Mouse (Mus musculus) mesoderm, embryonic 11.5 days (tissue): ENCODE data around the gene Gjb6.

Experiments
- DNase-seq: peaks from one replicate; pipeline ENCODE4 v3.0.0-alpha.2; 2012; ENCODE audit warnings: low read depth, low spot score

Gene Gjb6

GRCm38 (mm10) chr14:57133161-57133661 lies at the start of gene Gjb6:
TSS of gene Gjb6 (minus strand) at chr14:57133611.
- DNase-seq, result no peak

GRCm38 (mm10) chr14:57165493-57165892 lies 32.1 kb upstream of the Gjb6 start:
- no peak for DNase-seq

- no peak for DNase-seq
These were observed 28.4 kb upstream of the Gjb6 start for GRCm38 (mm10) chr14:57161833-57162232.

DNA sequence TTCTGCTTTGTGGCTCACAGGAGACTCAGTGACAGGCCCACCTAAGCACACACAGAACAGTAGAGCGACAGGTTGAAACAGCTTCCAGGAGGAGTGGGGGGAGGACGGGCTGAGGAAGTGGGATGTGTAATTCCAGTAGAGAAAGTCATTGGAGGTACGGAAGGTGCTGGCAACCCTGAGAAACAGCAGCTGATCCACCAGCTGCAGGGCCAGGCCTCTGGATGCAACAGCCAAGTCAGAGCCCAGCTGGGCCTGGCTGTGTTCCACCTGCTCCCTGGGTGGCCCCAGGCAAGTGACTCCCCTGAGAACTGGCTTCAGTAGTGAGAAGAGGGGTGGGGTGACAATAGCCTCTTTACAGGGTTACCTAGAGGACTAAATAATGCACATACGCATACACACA lies 27.8 kb upstream of the Gjb6 start:
- no peak for DNase-seq

DNA sequence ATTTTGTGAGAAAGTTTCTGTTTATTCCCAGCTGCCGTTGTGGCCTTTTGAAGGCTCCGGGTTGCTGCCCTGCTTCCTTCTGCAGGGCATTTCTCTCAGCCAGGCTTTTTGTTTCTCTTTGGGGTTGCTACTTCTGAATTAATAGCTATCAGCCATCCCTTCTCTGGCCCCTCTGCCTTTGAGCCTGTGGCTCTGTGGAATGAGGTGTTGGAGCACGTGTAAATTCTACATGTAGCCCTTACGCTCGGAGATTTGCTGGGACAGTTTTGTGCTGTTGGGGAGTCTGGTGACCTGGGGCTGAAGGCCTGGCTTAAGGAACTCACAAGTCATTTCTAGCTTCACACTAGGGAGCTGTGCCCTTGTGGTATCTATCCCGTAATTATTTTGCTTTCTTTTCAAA lies 21.5 kb upstream of the Gjb6 start:
- DNase-seq, result no peak

GRCm38 (mm10) chr14:57145741-57146140 lies 12.3 kb upstream of the Gjb6 start:
- DNase-seq, result peak; percentile 27

DNA sequence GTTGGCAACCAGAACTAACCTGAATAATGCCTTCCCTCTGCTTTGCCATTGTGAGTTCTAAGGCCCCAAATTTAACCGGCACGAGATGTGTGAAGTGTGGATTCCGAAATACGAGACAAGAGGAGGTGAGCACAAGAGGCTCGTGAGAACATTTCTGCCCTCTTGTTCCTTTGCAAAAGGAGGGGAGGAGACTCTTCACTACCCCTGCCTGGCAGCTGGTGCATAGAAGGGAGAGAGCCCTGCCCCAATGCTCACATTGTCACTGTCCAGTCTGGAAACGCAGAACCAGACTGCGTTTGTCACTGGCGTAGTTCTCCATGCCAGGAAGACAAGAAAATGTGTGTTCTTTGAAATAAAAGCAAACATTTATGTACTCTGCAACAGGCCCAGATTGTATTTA lies 1.9 kb upstream of the Gjb6 start:
- DNase-seq, result no peak

GRCm38 (mm10) chr14:57127383-57127782 lies 6.0 kb downstream of the Gjb6 start:
- no peak for DNase-seq

DNA sequence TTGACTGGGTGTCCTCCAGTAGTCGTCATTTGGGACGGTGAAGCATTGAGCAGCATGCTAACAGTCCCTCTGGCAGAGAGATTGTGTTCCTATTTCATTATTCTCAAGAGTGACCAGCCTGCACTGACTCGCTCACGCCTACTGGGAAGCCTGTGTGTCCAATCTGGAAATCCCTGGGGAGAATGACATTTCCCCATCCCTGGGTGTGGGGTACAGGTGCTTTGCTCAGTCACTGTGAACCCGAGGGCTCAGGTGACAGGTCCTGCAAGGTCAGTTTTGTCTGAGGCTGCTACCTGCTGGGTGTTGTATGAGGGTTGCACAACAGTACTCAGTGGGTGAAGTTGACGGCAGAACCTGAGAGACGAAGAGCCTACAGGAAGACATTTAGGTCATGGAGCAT lies 11.1 kb downstream of the Gjb6 start:
- DNase-seq, result no peak

GRCm38 (mm10) chr14:57115823-57116544 lies 17.4 kb downstream of the Gjb6 start, which contains the start of gene Gm4491:
TSS of gene Gm4491 (minus strand) at chr14:57115883.
- DNase-seq, result peak; percentile 60

- DNase-seq, result peak; percentile 73
These were observed 24.2 kb downstream of the Gjb6 start for GRCm38 (mm10) chr14:57109194-57109593.

- DNase-seq, result no peak
These were observed 25.5 kb downstream of the Gjb6 start for GRCm38 (mm10) chr14:57107916-57108315.

DNA sequence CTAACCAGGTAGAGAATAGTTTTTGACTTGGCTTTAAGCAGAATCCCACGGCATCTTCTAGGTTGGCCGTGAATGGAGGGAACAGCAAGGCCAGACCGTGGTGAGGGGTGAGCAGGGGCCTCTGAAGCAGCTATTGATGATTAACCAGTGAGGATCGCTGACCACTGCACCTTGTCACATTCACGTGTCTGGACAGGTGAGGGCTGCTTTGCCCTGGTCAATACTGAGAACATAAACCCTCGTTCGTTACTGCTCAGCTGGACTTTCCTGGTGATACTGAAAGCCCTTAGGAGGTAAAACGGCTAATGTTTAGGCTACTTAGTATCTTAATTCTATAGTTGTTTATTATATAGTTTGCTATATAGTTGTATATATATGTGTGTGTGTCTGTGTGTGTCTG lies 26.3 kb downstream of the Gjb6 start:
- no peak for DNase-seq

- no peak for DNase-seq
These were observed 27.7 kb downstream of the Gjb6 start for GRCm38 (mm10) chr14:57105721-57106120.

- no peak for DNase-seq
These were observed 28.3 kb downstream of the Gjb6 start for GRCm38 (mm10) chr14:57105111-57105510.

- DNase-seq, result peak; percentile 50
These were observed 29.0 kb downstream of the Gjb6 start, which contains the start of gene Gjb2 for GRCm38 (mm10) chr14:57104106-57105023. TSS of gene Gjb2 (minus strand) at chr14:57104702.

DNA sequence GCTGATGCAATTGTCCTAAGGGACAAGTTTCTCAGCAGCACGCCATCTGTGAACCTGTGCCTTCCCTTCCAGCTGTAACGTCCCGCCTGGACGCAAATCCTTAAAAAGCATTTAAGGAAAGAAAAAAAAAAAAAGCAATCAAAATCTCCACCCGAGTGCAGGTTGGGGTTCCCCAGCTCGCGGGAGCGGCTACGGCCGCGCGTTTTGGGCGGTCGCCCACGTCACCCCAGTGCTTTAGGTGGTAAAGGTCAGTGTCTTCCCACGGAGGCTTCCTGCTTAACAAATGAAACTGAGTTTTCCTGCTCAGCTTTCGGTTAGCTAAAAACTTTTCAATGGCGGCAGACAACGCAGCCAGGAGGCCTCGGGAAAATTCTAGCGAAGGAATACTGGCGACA lies 29.7 kb downstream of the Gjb6 start:
- no peak for DNase-seq

- no peak for DNase-seq
These were observed 30.3 kb downstream of the Gjb6 start for GRCm38 (mm10) chr14:57103121-57103520.

- no peak for DNase-seq
These were observed 31.8 kb downstream of the Gjb6 start for GRCm38 (mm10) chr14:57101623-57102022.

DNA sequence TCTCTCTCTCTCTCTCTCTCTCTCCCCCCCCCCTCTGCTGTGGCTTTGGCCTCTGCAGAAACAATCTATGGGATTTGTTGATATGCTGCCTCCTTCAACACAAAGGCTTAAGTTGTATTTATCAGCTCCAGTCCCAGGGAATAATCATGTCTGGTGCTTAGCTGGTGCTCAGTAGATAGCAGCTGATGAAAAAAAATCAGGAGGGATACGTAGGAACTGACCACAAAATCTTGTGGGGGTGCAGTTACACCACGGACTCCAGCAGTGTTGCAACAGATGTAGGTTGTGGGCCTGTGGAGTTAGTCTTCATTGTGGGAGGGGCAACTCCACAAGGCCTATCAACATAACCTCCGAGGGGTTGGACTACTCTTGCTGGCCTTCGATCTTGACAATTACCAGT lies 37.6 kb downstream of the Gjb6 start:
- no peak for DNase-seq

- DNase-seq, result peak; percentile 57
These were observed 40.4 kb downstream of the Gjb6 start for GRCm38 (mm10) chr14:57093029-57093428.

DNA sequence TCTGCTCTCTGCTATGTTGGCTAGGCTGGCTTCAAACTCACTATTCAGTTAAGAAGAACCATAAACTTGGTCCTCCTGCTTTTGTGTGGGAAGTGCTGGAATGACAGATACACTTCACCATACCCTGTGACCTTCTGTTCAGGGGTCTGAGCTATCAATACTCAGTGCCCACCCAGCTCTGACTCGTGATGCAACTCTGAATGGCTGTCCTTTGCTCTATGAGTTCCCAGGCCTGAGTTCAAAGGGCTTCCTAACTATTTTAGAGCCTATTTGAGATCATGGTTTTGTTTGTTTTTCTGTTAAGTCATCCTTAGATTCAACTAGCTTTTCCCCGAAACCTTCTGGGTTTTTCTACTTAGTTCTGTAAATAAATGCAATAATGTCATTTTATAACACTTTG lies 43.4 kb downstream of the Gjb6 start:
- no peak for DNase-seq
